Mouse (Mus musculus) brain, embryonic 14.5 days (tissue): Measurements from ENCODE around the gene Thoc7. TPM values are rescaled to one million over a fixed set of nuclear protein-coding genes. Genes with fewer than 3 reads are reported as not detected.
A peak's percentile ranks its signal among the peaks of the same experiment; 100 is the strongest.

ENCODE experiments used
- DNase-seq: peaks from one replicate; pipeline ENCODE4 v3.0.0-alpha.2; 2011; ENCODE audit warnings: low read depth
- CTCF ChIP-seq: fragments of 200-500 bp; IDR thresholded peaks from 2 replicates; pipeline ENCODE4 v1.5.1; 2012; ENCODE audit warnings: inconsistent platforms, mild to moderate bottlenecking, moderate library complexity, borderline replicate concordance; ENCODE audit not compliant: insufficient read depth, insufficient read length; ENCODE audit errors: extremely low read depth
- POLR2A ChIP-seq: fragments of 200-500 bp; IDR thresholded peaks from 2 replicates; pipeline ENCODE4 v1.6.1; 2012; ENCODE audit warnings: mild to moderate bottlenecking, inconsistent platforms, borderline replicate concordance; ENCODE audit not compliant: poor library complexity, insufficient read depth, insufficient read length, severe bottlenecking; ENCODE audit errors: extremely low read depth
- polyA plus RNA-seq: library from polyadenylated mRNA; depleted of rRNA; stranded (reverse); fragments of >200 nt; gene quantifications from 2 replicates; pipeline ENCODE4 v1.2.3, GENCODE M21; 2012; rRNA removed

Thoc7 gene
- polyA plus RNA-seq, 1 experiment, result 101 TPM

GRCm38 (mm10) chr14:13915207-13915606 is 46.4 kb downstream of the Thoc7 start:
- DNase-seq, result no peak
- no peak for TF ChIP-seq CTCF
- TF ChIP-seq POLR2A, result no peak

GRCm38 (mm10) chr14:13914387-13915082 is 47.1 kb downstream of the Thoc7 start, which contains the start of gene Gm281:
Gm281 (minus strand) TSS chr14:13914478.
- DNase-seq, result no peak
- TF ChIP-seq CTCF (no peak), POLR2A (no peak)

- DNase-seq, result no peak
- TF ChIP-seq CTCF (no peak), POLR2A (no peak)
Measured at GRCm38 (mm10) chr14:13910148-13910547, 51.5 kb downstream of the Thoc7 start.

GRCm38 (mm10) chr14:13907145-13907544 is 54.5 kb downstream of the Thoc7 start:
- TF ChIP-seq CTCF (no peak), POLR2A (no peak)

GRCm38 (mm10) chr14:13906461-13906860 is 55.2 kb downstream of the Thoc7 start:
- TF ChIP-seq CTCF (no peak), POLR2A (no peak)
- no peak for DNase-seq

More at GRCm38 (mm10) chr14:13907145-13907544, 54.5 kb downstream of the Thoc7 start:
- no peak for DNase-seq

GRCm38 (mm10) chr14:13901611-13902067 is 60.0 kb downstream of the Thoc7 start:
- TF ChIP-seq POLR2A (no peak), CTCF (peak; percentile 74; the same call in 1 of the 2 replicates)
- DNase-seq, result peak; percentile 93

Other genes starting within 250 kb of the Thoc7 start
- not detected in 2 replicates for gene Gm281, start 47.4 kb downstream of the Thoc7 start, polyA plus RNA-seq
- 19.5 and 22.1 TPM in 2 replicates for gene Atxn7, start 412 bp downstream of the Thoc7 start, polyA plus RNA-seq
- 107 and 112 TPM in 2 replicates for gene Psmd6, start 159.1 kb upstream of the Thoc7 start, polyA plus RNA-seq
- gene Olfr720, start 225.0 kb upstream of the Thoc7 start, polyA plus RNA-seq, result not detected in 2 replicates